Mouse (Mus musculus) cerebellum, postnatal 36 days (tissue): ENCODE data around the gene Rnase9.

Source experiments
- DNase-seq, 2 experiments: peaks; one replicate each; pipeline ENCODE4 v3.0.0; 2021 to 2022; ENCODE audit warnings: mixed read lengths in 2 of 2

Gene Rnase9

GRCm38 (mm10) chr14:51041769-51042168 lies at the start of gene Rnase9:
TSS of gene Rnase9 (minus strand) at chr14:51041869.
- DNase-seq: no peak

GRCm38 (mm10) chr14:51090077-51090781 lies 48.6 kb upstream of the Rnase9 start:
- DNase-seq: peak; percentile 76 to 88

DNA sequence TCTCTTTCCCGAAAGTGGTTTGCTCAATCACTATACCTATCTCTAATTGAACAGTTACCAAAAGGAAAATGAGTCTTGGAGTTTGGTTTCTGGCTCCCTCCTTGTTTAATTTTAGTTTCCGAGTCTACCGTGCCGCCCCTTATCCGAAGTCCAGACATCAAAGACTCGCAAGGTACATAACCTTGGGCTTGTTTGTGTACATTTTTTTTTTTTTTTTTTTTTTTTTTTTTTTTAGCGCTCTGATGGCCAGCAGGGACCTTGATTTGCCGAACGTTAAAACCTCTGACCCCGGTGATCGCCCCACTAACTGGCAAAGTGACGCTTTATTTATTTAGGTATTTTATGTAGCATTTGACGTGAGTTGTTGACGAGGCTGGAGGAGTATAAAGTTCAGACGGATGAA lies 48.0 kb upstream of the Rnase9 start:
- DNase-seq: no peak

- DNase-seq: peak; percentile 95 to 100
These were observed 47.5 kb upstream of the Rnase9 start for GRCm38 (mm10) chr14:51088970-51089673.

DNA sequence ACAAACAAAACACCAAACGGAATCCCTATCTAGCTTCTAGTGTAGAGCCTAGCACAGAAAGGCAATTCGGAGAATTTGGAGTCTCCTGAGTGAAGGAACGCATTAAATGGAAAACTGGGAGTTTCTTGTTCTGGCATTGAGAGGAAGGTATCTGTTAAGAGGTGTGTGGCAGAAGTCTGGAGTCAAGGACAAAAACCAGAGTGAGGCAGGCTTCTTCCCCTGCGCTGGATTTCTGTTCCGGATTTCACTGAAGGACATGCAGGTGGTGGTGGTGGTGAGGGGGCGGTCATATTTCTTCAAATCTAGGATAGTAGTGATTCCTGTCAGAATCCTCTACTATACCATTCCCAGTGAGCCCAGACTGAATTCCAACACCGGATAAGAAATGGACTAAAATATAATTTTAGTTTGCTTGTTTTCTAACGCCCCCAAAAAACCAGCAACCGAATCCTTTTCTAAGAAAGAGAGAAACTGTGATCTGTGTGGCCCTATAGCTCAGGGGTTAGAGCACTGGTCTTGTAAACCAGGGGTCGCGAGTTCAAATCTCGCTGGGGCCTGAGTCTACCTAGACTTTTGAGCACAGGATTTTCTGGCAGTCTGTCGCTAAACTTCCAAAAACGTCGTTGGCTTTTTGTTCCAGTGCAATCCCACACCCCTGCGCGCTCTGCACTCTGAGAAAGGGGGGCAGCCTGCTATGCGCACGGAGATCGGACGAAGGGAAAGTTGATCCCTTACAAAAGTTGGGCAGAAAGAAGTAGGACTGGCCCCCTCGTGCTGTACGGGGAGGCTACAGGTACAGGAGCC lies 46.7 kb upstream of the Rnase9 start:
- DNase-seq: peak; percentile 84 to 89

DNA sequence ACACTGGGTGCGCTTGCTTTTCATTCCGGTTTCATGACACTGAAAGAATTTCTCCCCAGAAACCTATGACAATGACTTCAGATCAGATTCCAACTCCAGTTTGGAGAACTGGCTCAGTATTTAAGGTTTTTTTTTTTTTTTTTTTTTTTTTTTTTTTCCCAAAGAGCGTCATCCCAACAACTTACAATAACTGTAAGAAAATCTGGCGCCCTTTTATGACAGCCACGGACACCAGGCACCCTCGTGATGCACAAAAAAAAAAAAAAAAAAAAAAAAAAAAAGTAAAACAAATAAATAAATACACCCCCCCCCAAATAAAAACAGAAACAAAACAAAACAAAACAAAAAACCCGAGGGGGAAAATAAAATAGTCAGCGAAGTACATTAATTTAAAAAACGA lies 46.1 kb upstream of the Rnase9 start:
- DNase-seq: no peak

DNA sequence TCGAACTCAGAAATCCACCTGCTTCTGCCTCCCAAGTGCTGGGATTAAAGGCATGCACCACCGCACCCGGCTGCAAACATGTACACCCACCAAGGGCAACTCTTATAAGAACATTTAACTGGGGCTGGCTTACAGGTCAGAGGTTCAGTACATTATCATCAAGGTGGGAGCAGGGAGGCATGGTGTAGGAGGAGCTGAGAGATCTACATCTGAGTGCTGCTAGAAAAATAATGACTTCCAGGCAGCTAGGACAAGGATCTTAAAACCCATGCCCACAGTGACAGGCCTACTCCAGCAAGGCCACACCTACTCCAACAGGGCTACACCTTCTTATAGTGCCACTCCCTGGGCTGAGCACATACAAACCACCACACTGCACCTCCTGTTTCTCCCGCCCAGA lies 44.2 kb upstream of the Rnase9 start:
- no peak for DNase-seq

DNA sequence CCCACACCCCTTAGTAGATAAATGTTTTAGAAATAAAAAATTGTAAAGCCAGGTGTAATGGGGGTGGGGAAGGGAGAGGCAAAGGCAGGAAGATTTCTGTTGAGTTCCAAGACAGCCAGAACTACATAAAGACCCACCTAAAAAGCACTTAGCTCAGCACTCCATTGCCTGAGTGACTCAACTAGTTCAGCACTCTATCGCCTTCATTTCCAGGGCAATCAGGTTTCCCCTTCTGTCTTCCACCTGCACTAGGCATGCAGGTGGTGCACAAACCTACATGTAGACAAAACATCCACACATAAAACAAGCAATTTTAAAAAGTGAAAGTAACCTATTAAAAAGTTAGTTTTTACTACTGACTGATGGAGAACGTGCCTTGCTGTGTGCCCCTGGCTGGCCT lies 43.4 kb upstream of the Rnase9 start:
- DNase-seq: no peak

DNA sequence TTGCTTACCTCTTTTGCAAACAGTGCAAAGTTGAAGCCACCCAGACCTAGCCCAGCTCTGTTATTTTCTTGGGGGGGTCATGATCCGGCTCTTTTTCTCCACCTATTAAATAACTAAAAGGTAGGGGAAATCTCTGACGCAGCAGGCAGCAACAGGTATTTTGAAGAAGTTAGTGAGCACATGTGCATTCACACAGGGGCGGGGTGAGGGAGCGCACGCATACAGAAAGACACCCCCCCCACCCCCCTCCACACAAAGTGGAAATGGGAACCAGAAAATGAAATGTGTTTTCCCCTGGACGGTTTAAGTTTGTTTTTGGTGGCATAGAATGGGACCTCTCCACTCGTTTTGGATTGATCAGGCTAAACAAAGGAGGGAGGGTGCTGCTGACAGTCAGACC lies 42.1 kb upstream of the Rnase9 start:
- no peak for DNase-seq

- DNase-seq: peak; percentile 57 to 68
These were observed 41.2 kb upstream of the Rnase9 start for GRCm38 (mm10) chr14:51082599-51083581.

GRCm38 (mm10) chr14:51081035-51081434 lies 39.4 kb upstream of the Rnase9 start:
- DNase-seq: no peak

- no peak for DNase-seq
These were observed 37.5 kb upstream of the Rnase9 start for GRCm38 (mm10) chr14:51079180-51079579.

DNA sequence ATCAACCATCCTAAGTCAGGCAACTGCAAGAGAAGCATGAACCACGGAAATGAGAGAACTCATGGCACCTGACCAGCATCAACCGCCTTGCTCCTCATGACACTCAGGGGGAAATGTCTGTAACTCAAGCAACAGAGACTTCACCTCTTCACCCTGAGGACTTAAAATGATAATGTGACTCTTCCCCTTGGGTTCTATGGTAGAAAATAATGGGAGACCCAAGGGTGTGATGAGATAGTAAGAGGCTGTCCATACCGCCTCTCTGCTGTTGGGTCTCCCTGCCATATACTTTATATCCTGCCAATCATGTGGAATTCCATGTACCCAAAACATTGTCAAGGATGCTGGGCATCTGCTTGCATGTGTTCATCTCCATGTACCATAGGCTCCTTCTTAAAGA lies 32.7 kb upstream of the Rnase9 start, which contains the start of gene Olfr750:
Gene Olfr750 (minus strand): TSS at position 101 of the 400 bp plus-strand sequence.
- no peak for DNase-seq

DNA sequence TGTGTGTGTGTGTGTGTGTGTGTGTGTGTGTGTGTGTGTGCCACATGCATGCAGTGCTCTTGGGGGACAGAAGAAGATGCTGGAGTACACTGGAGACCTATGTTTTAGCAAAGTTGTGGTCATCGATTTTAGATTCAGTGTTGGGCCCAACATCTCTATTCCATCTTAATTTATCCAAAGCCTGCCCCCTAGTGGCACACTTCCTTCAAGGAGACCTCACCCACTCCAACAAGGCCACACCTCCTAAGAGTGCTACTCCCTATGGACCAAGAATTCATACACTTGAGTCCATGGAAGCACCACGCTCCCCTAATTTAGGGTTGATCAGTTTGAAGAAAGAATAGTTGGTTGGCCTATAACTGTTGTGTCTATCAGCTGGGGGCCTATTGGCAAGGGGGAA lies 27.9 kb upstream of the Rnase9 start:
- peak in 1 of 2 experiments; percentile 20 for DNase-seq

GRCm38 (mm10) chr14:51068956-51069355 lies 27.3 kb upstream of the Rnase9 start:
- DNase-seq: no peak

DNA sequence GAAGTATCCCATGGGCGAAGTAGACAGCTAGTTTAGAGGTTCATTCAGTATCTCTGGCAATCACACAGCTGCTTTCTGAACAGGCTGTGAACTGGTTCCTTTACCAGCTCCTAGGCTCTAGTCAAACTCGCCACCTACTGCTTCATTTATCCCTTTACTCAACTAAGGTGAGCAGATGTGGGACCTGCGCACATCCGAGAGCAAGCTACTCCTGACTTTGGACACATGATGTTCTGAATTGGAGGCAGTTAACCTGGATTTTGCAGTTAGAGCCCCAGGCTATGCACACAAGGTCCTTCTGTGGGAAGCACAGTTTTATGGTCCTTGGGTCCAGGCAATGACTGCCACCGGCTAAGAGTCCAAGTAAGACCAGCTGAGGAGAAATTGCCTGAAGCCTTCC lies 19.1 kb upstream of the Rnase9 start:
- no peak for DNase-seq

- DNase-seq: no peak
These were observed 15.7 kb upstream of the Rnase9 start, which contains the start of gene Rnase12 for GRCm38 (mm10) chr14:51057401-51057831. TSS of gene Rnase12 (minus strand) at chr14:51057661.

- no peak for DNase-seq
These were observed 12.9 kb upstream of the Rnase9 start for GRCm38 (mm10) chr14:51054243-51055237.

DNA sequence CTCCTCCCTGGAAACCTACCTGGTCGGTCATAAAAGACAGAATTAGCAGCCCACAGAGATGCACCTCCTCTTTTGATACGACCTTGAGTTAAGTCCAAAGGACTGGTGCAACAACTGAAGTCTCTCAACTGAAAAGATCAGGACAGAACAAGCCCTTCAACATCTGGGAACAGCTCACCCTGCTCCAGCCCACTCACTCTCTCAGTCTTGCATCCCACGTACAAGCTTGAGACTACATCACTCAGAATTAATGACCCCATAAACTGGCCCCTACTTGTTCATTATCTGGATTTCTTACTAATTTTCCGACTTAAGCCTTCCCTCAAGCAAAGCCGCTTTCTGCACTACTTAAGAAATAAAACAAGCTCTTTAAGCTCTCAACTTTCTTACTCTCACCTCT lies 11.5 kb upstream of the Rnase9 start:
- DNase-seq: no peak

- DNase-seq: no peak
These were observed 10.3 kb upstream of the Rnase9 start for GRCm38 (mm10) chr14:51051941-51052340.

- DNase-seq: no peak
These were observed 8.4 kb upstream of the Rnase9 start, which contains the start of gene Rnase11 for GRCm38 (mm10) chr14:51050063-51050462. TSS of gene Rnase11 (minus strand) at chr14:51050163.
